In genomic region chr3:95587754-95588603, GRCm38 (mm10) we compare ENCODE assay signal across 8 mouse cellular contexts. TPM values are rescaled to one million over a fixed set of nuclear protein-coding genes. Genes with fewer than 3 reads are reported as not detected.
DNase-seq lines count a peak whose midpoint lies in the region; ATAC-seq and TF ChIP-seq lines count a peak whose summit lies in the region.

No protein-coding gene starts in this region.

- TF ChIP-seq CTCF in liver, postnatal 0 days (IDR thresholded peaks at IDR 0.05; ENCODE audit: low read depth) = no peak

- H3K27me3 ChIP-seq in heart, embryonic 13.5 days (replicated peaks) = no peaks in the 10 kb centered on the region
- no peaks in the 10 kb centered on the region for H3K27me3 ChIP-seq in forebrain, embryonic 16.5 days (replicated peaks; ENCODE audit: control insufficient read depth, insufficient read depth, low read length)
- no peaks in the 10 kb centered on the region for H3K27me3 ChIP-seq in liver, postnatal 0 days (ENCODE audit: insufficient read depth, low read length)

- H3K27ac ChIP-seq in heart, embryonic 13.5 days (replicated peaks) = peak overlapping the region; percentile 82
- H3K27ac ChIP-seq in ES-E14 (ENCODE audit: insufficient read depth, low read depth, low read length, poor library complexity, severe bottlenecking) = no peak overlapping the region
- peak overlapping the region; percentile 45; the same call in 1 of the 2 replicates for H3K27ac ChIP-seq in forebrain, embryonic 16.5 days (ENCODE audit: low read length)
- H3K27ac ChIP-seq in liver, postnatal 0 days (ENCODE audit: low read depth) = peak overlapping the region; percentile 87

- no peaks in the 10 kb centered on the region for H3K9me3 ChIP-seq in heart, embryonic 13.5 days
- no peaks in the 10 kb centered on the region for H3K9me3 ChIP-seq in ES-E14 (ENCODE audit: control insufficient read depth, insufficient read depth, low read depth, low read length)
- no peaks in the 10 kb centered on the region for H3K9me3 ChIP-seq in forebrain, embryonic 16.5 days (ENCODE audit: control insufficient read depth, low read length)
- H3K9me3 ChIP-seq in liver, postnatal 0 days (ENCODE audit: low read length) = no peaks in the 10 kb centered on the region

- ATAC-seq in heart, embryonic 13.5 days (ENCODE audit: extremely low read depth, insufficient number of reproducible peaks, low FRiP score, low TSS enrichment) = no peak
- ATAC-seq in forebrain, embryonic 16.5 days = no peak
- ATAC-seq in liver, postnatal 0 days = no peak; the same call in 1 of the 2 replicates

- H3K4me3 ChIP-seq in heart, embryonic 13.5 days = peak overlapping the region; percentile 85
- H3K4me3 ChIP-seq in ES-E14 (ENCODE audit: insufficient read depth in 1 of 2, low read depth in 1 of 2, low read length in 2 of 2, poor library complexity in 1 of 2, severe bottlenecking in 1 of 2) = peak overlapping the region; percentile 34 to 91; a peak in 3 of 4 replicates
- H3K4me3 ChIP-seq in forebrain, embryonic 16.5 days (replicated peaks; ENCODE audit: low read length) = peak overlapping the region; percentile 38
- H3K4me3 ChIP-seq in liver, postnatal 0 days (ENCODE audit: low read depth, low read length) = peak overlapping the region; percentile 81

- in situ Hi-C loops in ES-E14 (cut with MboI; ENCODE audit: low sequenced_read_pairs in 2 of 2, unreplicated experiment in 2 of 2) = no loop called here

- H3K4me1 ChIP-seq in heart, embryonic 13.5 days = peaks cover 15% of the 10 kb centered on the region
- peaks cover 0 to 2% of the 10 kb centered on the region in 2 experiments; a peak in 1 of 4 replicates for H3K4me1 ChIP-seq in ES-E14 (ENCODE audit: control insufficient read depth in 2 of 2, insufficient read depth in 2 of 2, low read length in 2 of 2, poor library complexity in 1 of 2)
- H3K4me1 ChIP-seq in forebrain, embryonic 16.5 days (replicated peaks; ENCODE audit: control insufficient read depth, insufficient read depth, low read length) = peaks cover 5% of the 10 kb centered on the region; the same call in 1 of the 2 replicates
- peaks cover 5% of the 10 kb centered on the region for H3K4me1 ChIP-seq in liver, postnatal 0 days (ENCODE audit: insufficient read depth)

- TF ChIP-seq EP300 in liver, postnatal 0 days (IDR thresholded peaks at IDR 0.05; ENCODE audit: low read depth) = no peak

- peak overlapping the region; percentile 70 for H3K9ac ChIP-seq in heart, embryonic 13.5 days
- H3K9ac ChIP-seq in ES-E14 (ENCODE audit: insufficient read depth, low read depth, low read length, poor library complexity, severe bottlenecking) = no peak overlapping the region
- H3K9ac ChIP-seq in forebrain, embryonic 16.5 days (replicated peaks; ENCODE audit: low read depth, low read length) = peak overlapping the region; percentile 12; the same call in 1 of the 2 replicates
- H3K9ac ChIP-seq in liver, postnatal 0 days (replicated peaks) = peak overlapping the region; percentile 54; the same call in 1 of the 2 replicates

- 51% methylated on average over 8 of the region's 8 CpGs for WGBS in heart, embryonic 13.5 days
- 51% methylated on average over 8 of the region's 8 CpGs for WGBS in forebrain, embryonic 16.5 days
- WGBS in liver, postnatal 0 days (ENCODE audit: insufficient replicate concordance) = 51% methylated on average over 8 of the region's 8 CpGs

- no peak for DNase-seq in heart, postnatal 4 days
- no peak for DNase-seq in ES-E14 (ENCODE audit: low read depth, low spot score)
- DNase-seq in liver, postnatal 0 days = no peak
- DNase-seq in layer of hippocampus, adult 18-20 months (ENCODE audit: low spot score in 2 of 2) = no peak
- DNase-seq in cerebellum, adult 18-20 months = no peak
- DNase-seq in frontal cortex, postnatal 14 days (ENCODE audit: low spot score in 2 of 2) = no peak

- peaks cover 19% of the 10 kb centered on the region for H3K36me3 ChIP-seq in heart, embryonic 13.5 days
- no peaks in the 10 kb centered on the region for H3K36me3 ChIP-seq in ES-E14 (ENCODE audit: control insufficient read depth, insufficient read depth, low read length, poor library complexity, severe bottlenecking)
- H3K36me3 ChIP-seq in forebrain, embryonic 16.5 days (ENCODE audit: control insufficient read depth, insufficient read depth) = peaks cover 4% of the 10 kb centered on the region
- H3K36me3 ChIP-seq in liver, postnatal 0 days (replicated peaks; ENCODE audit: insufficient read depth, low read length) = peaks cover 13% of the 10 kb centered on the region

- peak overlapping the region; percentile 82 for H3K4me2 ChIP-seq in heart, embryonic 13.5 days
- H3K4me2 ChIP-seq in forebrain, embryonic 16.5 days (ENCODE audit: low read length) = peak overlapping the region; percentile 56
- H3K4me2 ChIP-seq in liver, postnatal 0 days (ENCODE audit: low read depth, low read length) = peak overlapping the region; percentile 80

TF ChIP-seq in ES-E14, 5 proteins besides CTCF, POLR2A, EP300 and RAD21:
- no peak for TF ChIP-seq ZNF384 (IDR thresholded peaks at IDR 0.05; ENCODE audit: low read depth, low read length)

RNA-seq across cellular contexts. Expression of gene Golph3l, which starts 0.8 kb away (rescaled TPM):
- 23.3 and 24.7 TPM in 2 replicates for polyA plus RNA-seq in heart, embryonic 13.5 days (2015; fragmentation: Nextera tagmentation; extraction: Ambion mirVana)
- 10 to 100 TPM; 16.9 to 20.5 TPM for total RNA-seq in heart, postnatal 4 days (2021)
- 13.4 and 16.2 TPM in 2 replicates for total RNA-seq in ES-E14 (2012; rRNA removed)
- polyA plus RNA-seq in forebrain, embryonic 16.5 days (2015; fragmentation: Nextera tagmentation; extraction: Ambion mirVana) = 33.3 and 39.8 TPM in 2 replicates
- polyA plus RNA-seq in liver, postnatal 0 days (2015; fragmentation: Nextera tagmentation; extraction: Ambion mirVana) = 11.1 and 11.3 TPM in 2 replicates
- total RNA-seq in layer of hippocampus, adult 18-20 months (2021) = 10 to 100 TPM; 22.5 to 25.9 TPM

RNA-seq across cellular contexts. Expression of gene Hormad1, which starts 28.5 kb away (rescaled TPM):
- polyA plus RNA-seq in heart, embryonic 13.5 days (2015; fragmentation: Nextera tagmentation; extraction: Ambion mirVana) = not detected in 2 replicates
- total RNA-seq in heart, postnatal 4 days (2021) = not detected
- total RNA-seq in ES-E14 (2012; rRNA removed) = 24.3 and 24.5 TPM in 2 replicates
- polyA plus RNA-seq in forebrain, embryonic 16.5 days (2015; fragmentation: Nextera tagmentation; extraction: Ambion mirVana) = not detected in 2 replicates
- not detected in 2 replicates for polyA plus RNA-seq in liver, postnatal 0 days (2015; fragmentation: Nextera tagmentation; extraction: Ambion mirVana)
- not detected for total RNA-seq in layer of hippocampus, adult 18-20 months (2021)

RNA-seq across cellular contexts. Expression of gene Ensa, which starts 36.8 kb away (rescaled TPM):
- polyA plus RNA-seq in heart, embryonic 13.5 days (2015; fragmentation: Nextera tagmentation; extraction: Ambion mirVana) = 46.5 and 53.1 TPM in 2 replicates
- 10 to 100 TPM; 49.2 to 50.5 TPM for total RNA-seq in heart, postnatal 4 days (2021)
- total RNA-seq in ES-E14 (2012; rRNA removed) = 54.1 and 56.8 TPM in 2 replicates
- 113 and 124 TPM in 2 replicates for polyA plus RNA-seq in forebrain, embryonic 16.5 days (2015; fragmentation: Nextera tagmentation; extraction: Ambion mirVana)
- polyA plus RNA-seq in liver, postnatal 0 days (2015; fragmentation: Nextera tagmentation; extraction: Ambion mirVana) = 20.1 and 23.9 TPM in 2 replicates
- 100 to 1,000 TPM; 322 to 323 TPM for total RNA-seq in layer of hippocampus, adult 18-20 months (2021)

Comparison
In these comparisons a context has a peak if more than half of its experiments do, and no peak if none do; other contexts are left out.
1. RNA of gene Hormad1, which starts 28.5 kb away (total RNA-seq): 24.3 to 24.5 TPM in ES-E14; not detected in heart, postnatal 4 days and not detected in layer of hippocampus, adult 18-20 months; every median in the first group is over 10 times any median in the second.
2. Peak in every context shown above with its lines, with median percentiles within 50 percentile points of each other: H3K4me2 ChIP-seq and H3K4me3 ChIP-seq.